Mouse (Mus musculus): ENCODE measurements around the gene Gm45711. TPM values are rescaled to one million over a fixed set of nuclear protein-coding genes. Genes with fewer than 3 reads are reported as not detected.
"Not testable (repeated sequence)": the region's sequence is repeated elsewhere in the genome, so short reads cannot be mapped to it uniquely, and the experiment has no call there.

Gene Gm45711
- polyA plus RNA-seq, 1 experiment from 2014 or later: not detected

DNA sequence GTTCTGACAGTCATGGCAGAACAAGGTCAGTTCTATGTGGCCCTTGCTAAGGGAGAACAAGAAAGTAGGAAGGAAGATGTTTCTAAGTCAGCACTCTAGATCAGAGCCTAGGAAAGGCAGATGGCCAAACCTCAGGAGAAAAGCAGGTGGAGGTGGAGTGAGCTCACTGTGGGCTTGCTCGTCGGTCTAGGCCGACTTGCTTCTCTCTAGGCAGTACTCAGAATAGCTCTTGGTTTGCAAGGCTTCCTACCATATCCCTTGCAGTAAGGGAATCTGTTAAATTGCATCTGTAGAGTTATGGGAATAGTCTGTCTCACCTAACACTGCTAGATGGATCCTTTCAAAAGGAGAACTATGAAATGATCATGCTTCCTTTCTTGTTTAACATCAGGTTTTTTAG, 2.1 kb upstream of the Gm45711 start:
- H3K27me3 ChIP-seq; H3K4me3 ChIP-seq (replicated peaks); ATAC-seq (ENCODE audit: insufficient number of reproducible peaks, low FRiP score, low TSS enrichment, low read depth); H3K4me1 ChIP-seq; H3K9me3 ChIP-seq (replicated peaks); H3K27ac ChIP-seq (replicated peaks); H3K36me3 ChIP-seq; H3K4me2 ChIP-seq (replicated peaks); H3K9ac ChIP-seq: not testable (repeated sequence)
- 95% methylated on average over 3 of the region's 3 CpGs for WGBS

DNA sequence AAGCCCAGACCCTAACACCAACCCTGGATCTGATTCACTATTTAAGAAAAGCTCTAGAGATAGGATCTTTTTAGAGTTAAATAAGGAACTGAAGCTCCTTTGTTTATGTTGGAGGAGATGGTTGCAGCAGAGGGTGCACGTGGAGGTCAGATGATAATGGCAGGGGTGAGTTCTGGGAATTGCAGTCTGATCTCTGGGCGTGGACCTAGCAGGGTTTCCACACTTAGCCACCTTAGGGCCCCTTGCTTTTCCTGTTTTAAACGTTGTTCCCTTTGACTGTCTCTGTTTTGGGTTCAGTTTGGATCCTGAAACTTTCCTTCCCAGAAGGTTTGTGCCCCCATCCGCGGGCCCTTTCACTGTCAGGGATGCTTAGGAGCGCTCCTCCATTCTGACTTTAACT, 1.5 kb downstream of the Gm45711 start:
- not testable (repeated sequence) for H3K9me3 ChIP-seq (replicated peaks); H3K27ac ChIP-seq (replicated peaks); H3K4me1 ChIP-seq; H3K4me2 ChIP-seq (replicated peaks); H3K4me3 ChIP-seq (replicated peaks); ATAC-seq (ENCODE audit: insufficient number of reproducible peaks, low FRiP score, low TSS enrichment, low read depth); H3K36me3 ChIP-seq; H3K9ac ChIP-seq; H3K27me3 ChIP-seq
- WGBS: 55% methylated on average over 6 of the region's 6 CpGs

DNA sequence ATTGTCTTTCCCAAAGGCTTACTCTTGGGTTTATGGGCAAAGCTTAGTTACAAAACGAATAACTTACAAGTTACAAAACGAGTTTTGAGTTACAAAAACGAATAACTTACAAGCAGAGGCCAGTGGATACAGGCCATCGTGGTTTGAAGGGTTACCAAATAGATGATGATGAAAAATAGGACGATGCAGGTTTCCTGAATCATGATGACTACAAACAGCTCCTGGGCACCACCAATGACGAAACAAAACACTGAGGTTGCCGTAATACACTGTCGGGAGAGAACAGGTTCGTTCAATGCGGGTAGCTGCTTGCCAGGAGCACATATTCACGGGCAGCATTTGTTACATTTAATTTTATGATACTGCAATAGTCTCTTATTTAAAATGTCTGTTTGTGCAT, 4.9 kb downstream of the Gm45711 start:
- Histone ChIP-seq H3K4me1 (no peaks in the 10 kb centered on the region), H3K4me2 (replicated peaks) (no peak overlapping the region), H3K9me3 (replicated peaks) (no peaks in the 10 kb centered on the region), H3K9ac (no peak overlapping the region), H3K4me3 (replicated peaks) (no peak overlapping the region), H3K27me3 (no peaks in the 10 kb centered on the region), H3K36me3 (no peaks in the 10 kb centered on the region), H3K27ac (replicated peaks) (no peak overlapping the region)
- no peak for ATAC-seq (ENCODE audit: insufficient number of reproducible peaks, low FRiP score, low TSS enrichment, low read depth)
- 72% methylated on average over 11 of the region's 11 CpGs for WGBS

DNA sequence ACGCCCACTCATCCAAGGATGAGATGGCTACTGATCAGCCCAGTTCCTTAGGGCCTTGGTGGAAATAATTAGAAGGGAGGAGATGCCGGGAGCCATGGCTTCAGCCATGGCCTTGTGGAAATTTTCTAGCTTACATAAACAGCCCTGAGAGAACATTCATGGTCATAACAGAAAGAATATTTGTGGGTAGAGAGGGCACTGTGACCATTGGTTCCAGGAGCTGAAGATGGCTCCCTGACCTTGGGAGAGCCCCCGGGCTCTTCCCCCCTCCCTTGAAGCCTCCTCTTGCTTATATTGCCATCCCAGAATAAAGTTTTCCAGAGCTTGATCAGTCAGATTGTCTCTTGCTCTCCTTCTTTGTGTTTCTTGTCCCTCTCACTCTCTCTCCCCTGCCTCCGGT, 7.3 kb downstream of the Gm45711 start:
- not testable (repeated sequence) for H3K9me3 ChIP-seq (replicated peaks); H3K36me3 ChIP-seq; H3K27me3 ChIP-seq; H3K27ac ChIP-seq (replicated peaks); H3K4me3 ChIP-seq (replicated peaks); H3K4me1 ChIP-seq; ATAC-seq (ENCODE audit: insufficient number of reproducible peaks, low FRiP score, low TSS enrichment, low read depth); H3K4me2 ChIP-seq (replicated peaks); H3K9ac ChIP-seq
- 81% methylated on average over 4 of the region's 4 CpGs for WGBS

DNA sequence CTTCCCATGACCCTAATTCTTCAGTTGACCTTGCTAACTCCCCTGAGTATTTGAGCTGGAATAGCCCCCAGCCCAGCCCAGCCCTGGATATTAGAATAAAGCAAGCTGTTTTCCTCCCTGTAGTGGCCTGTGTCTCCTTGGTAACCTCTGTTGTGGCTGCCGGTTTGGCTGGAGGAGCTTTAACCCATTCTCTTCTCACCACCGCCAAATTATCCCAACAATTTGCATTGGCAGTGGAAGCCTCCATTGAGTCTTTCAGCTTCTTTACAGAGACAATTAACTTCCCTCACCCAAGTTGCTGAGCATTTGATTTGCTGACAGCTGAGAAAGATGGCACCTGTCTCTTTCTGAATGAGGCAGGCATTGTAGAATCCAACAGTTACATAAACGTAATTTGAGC, 8.3 kb downstream of the Gm45711 start:
- H3K27me3 ChIP-seq; ATAC-seq (ENCODE audit: insufficient number of reproducible peaks, low FRiP score, low TSS enrichment, low read depth); H3K4me2 ChIP-seq (replicated peaks); H3K9ac ChIP-seq; H3K4me3 ChIP-seq (replicated peaks); H3K9me3 ChIP-seq (replicated peaks); H3K27ac ChIP-seq (replicated peaks); H3K36me3 ChIP-seq; H3K4me1 ChIP-seq: not testable (repeated sequence)
- 13% methylated on average over 3 of the region's 3 CpGs for WGBS

DNA sequence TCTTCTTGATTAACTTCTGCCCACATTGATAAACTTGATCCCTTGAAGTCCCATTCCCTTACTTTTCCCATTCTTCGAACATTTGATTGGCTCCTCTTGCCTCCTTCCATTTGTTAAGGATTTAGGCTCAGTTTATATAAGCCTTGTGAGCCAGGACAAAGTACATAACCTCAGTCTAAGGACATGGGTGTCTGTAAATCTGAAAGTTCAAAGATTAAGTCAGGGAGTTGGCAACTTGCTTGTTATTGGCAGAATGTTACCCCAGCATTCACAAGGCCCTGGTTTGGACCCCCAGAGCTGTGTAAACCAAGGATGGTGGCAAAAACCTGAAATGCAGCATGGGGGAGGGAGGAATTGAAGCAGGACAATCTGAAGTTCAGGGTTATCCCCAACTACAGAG, 15.5 kb downstream of the Gm45711 start:
- H3K4me1 ChIP-seq: no peaks in the 10 kb centered on the region
- H3K4me3 ChIP-seq (replicated peaks): no peak overlapping the region
- H3K27me3 ChIP-seq: no peaks in the 10 kb centered on the region
- no peak overlapping the region for H3K9ac ChIP-seq
- H3K36me3 ChIP-seq: no peaks in the 10 kb centered on the region
- H3K27ac ChIP-seq (replicated peaks): no peak overlapping the region
- 69% methylated on average over 1 of the region's 1 CpGs for WGBS
- ATAC-seq (ENCODE audit: insufficient number of reproducible peaks, low FRiP score, low TSS enrichment, low read depth): no peak
- no peaks in the 10 kb centered on the region for H3K9me3 ChIP-seq (replicated peaks)
- no peak overlapping the region for H3K4me2 ChIP-seq (replicated peaks)

DNA sequence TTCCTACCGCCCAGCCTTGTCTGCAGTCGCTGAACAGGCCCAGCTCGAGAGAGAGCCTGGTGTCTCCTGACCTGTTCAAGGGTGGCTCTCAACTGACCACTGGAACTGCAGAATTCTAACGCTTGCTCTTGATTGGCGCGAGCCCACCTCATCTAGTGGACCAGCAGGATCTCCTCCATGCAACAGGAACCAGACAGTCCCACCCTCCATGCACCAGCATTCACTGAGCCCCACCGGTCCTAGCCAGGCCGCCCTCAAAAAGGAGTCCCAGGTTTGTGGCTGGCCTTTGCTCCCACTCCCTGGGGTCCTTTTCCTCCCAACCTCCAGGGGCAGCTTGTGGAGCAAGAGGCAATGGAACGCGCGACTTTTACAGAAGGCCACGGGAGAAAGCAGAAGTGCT, 16.8 kb downstream of the Gm45711 start, which contains the start of gene Cmtm2a:
Cmtm2a (minus strand) TSS at position 101 of the 400 bp plus-strand sequence.
- not testable (repeated sequence) for H3K4me3 ChIP-seq (replicated peaks); H3K4me1 ChIP-seq; H3K4me2 ChIP-seq (replicated peaks); H3K9me3 ChIP-seq (replicated peaks); ATAC-seq (ENCODE audit: insufficient number of reproducible peaks, low FRiP score, low TSS enrichment, low read depth); H3K9ac ChIP-seq; H3K27me3 ChIP-seq; H3K27ac ChIP-seq (replicated peaks); H3K36me3 ChIP-seq
- 89% methylated on average over 12 of the region's 12 CpGs for WGBS

DNA sequence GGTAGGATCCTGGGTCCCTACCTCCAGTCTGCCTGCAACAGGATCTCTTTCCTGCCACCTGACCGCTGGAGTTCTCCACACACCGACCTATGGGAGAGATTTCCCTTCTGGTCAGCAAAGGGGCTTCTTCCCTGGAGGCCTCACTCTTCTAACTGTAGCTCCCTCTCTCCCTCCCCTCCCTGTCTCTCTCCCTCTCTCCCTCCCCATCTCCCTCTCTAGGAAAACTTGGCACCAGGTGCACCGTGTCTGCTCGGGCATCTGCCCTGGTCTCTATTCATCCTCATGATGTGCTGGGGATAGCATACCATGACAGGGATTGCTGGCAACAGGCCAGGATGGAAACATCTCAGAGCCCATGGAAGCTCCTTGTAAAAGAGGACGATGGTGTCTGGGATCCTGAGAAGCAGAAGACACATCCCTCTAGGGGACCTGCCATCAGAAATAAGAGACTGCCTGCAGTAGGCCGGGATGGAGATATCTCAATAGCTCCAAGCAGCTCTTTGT, 40.9 kb downstream of the Gm45711 start:
- no peaks in the 10 kb centered on the region for H3K27me3 ChIP-seq
- no peak overlapping the region for H3K9ac ChIP-seq
- 89% methylated on average over 6 of the region's 6 CpGs for WGBS
- no peaks in the 10 kb centered on the region for H3K4me1 ChIP-seq
- H3K36me3 ChIP-seq: peaks cover 6% of the 10 kb centered on the region; the same call in 1 of the 2 replicates
- H3K27ac ChIP-seq (replicated peaks): no peak overlapping the region
- no peak overlapping the region for H3K4me3 ChIP-seq (replicated peaks)
- no peak for ATAC-seq (ENCODE audit: insufficient number of reproducible peaks, low FRiP score, low TSS enrichment, low read depth)
- no peak overlapping the region for H3K4me2 ChIP-seq (replicated peaks)
- no peaks in the 10 kb centered on the region for H3K9me3 ChIP-seq (replicated peaks)

DNA sequence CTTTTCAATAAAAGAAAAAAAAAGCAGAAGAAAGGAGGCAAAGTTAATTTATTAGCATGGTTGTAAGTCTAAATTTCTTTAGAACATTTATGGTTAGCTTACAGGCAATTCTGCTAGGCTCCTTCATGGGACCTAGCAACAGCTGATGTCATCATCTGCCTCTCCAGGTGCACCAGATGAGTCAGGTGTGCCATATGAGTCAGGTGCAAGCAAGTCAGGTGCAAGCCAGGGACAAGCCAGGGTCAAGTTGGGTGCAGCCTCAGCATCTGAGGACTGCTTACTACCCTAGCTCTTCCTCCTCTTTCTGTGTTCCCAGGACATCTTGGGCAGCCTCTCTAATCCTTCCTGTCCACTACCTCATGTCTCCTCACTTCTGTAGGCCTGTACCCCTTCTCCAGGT, 41.5 kb downstream of the Gm45711 start:
- Histone ChIP-seq H3K36me3 (peaks cover 12% of the 10 kb centered on the region), H3K4me1 (no peaks in the 10 kb centered on the region), H3K27me3 (no peaks in the 10 kb centered on the region), H3K27ac (replicated peaks) (no peak overlapping the region), H3K9me3 (replicated peaks) (no peaks in the 10 kb centered on the region), H3K4me2 (replicated peaks) (no peak overlapping the region), H3K4me3 (replicated peaks) (no peak overlapping the region), H3K9ac (no peak overlapping the region)
- no peak for ATAC-seq (ENCODE audit: insufficient number of reproducible peaks, low FRiP score, low TSS enrichment, low read depth)

DNA sequence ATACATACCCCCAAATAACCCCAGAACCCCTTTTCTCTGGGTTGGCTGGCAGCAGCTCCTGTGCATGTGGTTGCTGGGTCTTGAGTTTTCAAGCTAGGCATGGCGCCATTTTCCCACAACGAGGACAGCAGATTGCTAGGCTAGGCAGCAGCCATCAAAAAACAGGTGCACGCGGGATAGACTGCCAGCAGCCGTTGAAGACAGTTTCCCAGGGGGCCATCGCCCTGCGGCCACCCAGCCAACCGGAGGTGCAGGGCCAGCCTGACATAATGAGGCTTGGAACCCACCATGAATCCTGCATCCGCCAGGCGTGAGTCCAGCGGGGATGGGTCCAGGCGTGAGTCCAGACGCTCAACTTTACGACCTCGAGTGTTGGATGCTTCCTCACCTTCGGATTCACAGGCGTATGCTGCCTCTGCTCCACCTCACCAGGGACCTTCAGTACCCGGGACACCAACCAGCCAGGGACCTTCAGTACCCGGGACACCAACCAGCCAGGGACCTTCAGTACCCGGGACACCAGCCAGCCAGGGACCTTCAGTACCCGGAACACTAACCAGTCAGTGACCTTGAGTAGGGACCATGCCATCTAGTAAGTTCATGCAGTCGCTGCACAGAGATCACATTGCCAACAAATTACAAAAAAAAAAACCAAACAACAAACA, 45.5 kb downstream of the Gm45711 start:
- H3K4me1 ChIP-seq; H3K27ac ChIP-seq (replicated peaks); H3K9me3 ChIP-seq (replicated peaks); H3K4me2 ChIP-seq (replicated peaks); H3K9ac ChIP-seq; H3K4me3 ChIP-seq (replicated peaks); ATAC-seq (ENCODE audit: insufficient number of reproducible peaks, low FRiP score, low TSS enrichment, low read depth); H3K27me3 ChIP-seq: not testable (repeated sequence)
- WGBS: 94% methylated on average over 22 of the region's 22 CpGs
- peaks cover 19% of the 10 kb centered on the region for H3K36me3 ChIP-seq

DNA sequence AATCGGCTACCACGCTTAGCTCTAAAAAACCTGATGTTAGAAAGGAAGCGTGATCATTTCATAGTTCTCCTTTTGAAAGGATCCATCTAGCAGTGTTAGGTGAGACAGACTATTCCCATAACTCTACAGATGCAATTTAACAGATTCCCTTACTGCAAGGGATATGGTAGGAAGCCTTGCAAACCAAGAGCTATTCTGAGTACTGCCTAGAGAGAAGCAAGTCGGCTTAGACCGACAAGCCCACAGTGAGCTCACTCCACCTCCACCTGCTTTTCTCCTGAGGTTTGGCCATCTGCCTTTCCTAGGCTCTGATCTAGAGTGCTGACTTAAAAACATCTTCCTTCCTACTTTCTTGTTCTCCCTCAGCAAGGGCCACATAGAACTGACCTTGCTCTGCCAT, 48.1 kb downstream of the Gm45711 start:
- H3K9ac ChIP-seq; H3K4me1 ChIP-seq; H3K4me3 ChIP-seq (replicated peaks); H3K4me2 ChIP-seq (replicated peaks); H3K27ac ChIP-seq (replicated peaks); H3K27me3 ChIP-seq; ATAC-seq (ENCODE audit: insufficient number of reproducible peaks, low FRiP score, low TSS enrichment, low read depth); H3K9me3 ChIP-seq (replicated peaks): not testable (repeated sequence)
- 96% methylated on average over 5 of the region's 5 CpGs for WGBS
- peaks cover 40% of the 10 kb centered on the region for H3K36me3 ChIP-seq

DNA sequence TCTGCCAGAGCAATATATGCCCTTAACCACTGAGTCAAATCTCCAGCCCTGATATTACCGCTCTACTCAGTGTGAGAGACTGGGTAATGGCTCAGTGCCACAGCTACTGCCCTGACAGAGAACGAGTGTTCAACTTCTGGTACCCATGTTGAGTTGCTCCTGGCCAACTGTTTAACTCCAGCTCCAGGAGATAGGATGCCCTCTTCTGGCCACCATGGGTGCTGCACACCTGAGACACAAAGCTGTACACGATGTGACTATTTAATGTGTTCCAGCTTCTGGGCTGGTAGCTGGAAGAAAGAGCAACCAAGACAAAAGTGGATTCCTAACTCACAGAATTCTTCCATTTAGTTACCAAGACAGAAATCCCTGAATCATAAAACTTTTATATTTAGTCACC, 56.9 kb downstream of the Gm45711 start:
- no peak overlapping the region for H3K9ac ChIP-seq
- H3K4me2 ChIP-seq (replicated peaks): no peak overlapping the region
- H3K4me1 ChIP-seq: peaks cover 15% of the 10 kb centered on the region; the same call in 1 of the 2 replicates
- no peak overlapping the region for H3K27ac ChIP-seq (replicated peaks)
- WGBS: 79% methylated on average over 3 of the region's 3 CpGs
- H3K27me3 ChIP-seq: no peaks in the 10 kb centered on the region
- peaks cover 8% of the 10 kb centered on the region for H3K36me3 ChIP-seq
- no peaks in the 10 kb centered on the region for H3K9me3 ChIP-seq (replicated peaks)
- ATAC-seq (ENCODE audit: insufficient number of reproducible peaks, low FRiP score, low TSS enrichment, low read depth): no peak
- no peak overlapping the region for H3K4me3 ChIP-seq (replicated peaks)

Measured in embryonic facial prominence, embryonic 15.5 days (tissue).